Mouse (Mus musculus) cortical plate, adult 2 months (tissue): ENCODE measurements at regions not wholly inside any gene's neighbourhood (a gene's known extent, or its start where the extent isn't known, plus 50 kb on each side); places are given as distances from the start of the nearest gene placed in this dataset.

Experiments used
- CTCF ChIP-seq: fragments of 200-500 bp; IDR thresholded peaks from 2 replicates; pipeline ENCODE4 v1.5.1; 2011; ENCODE audit warnings: mild to moderate bottlenecking, control low read depth, low read length; ENCODE audit not compliant: insufficient read depth; ENCODE audit errors: extremely low read depth
- POLR2A ChIP-seq: fragments of 200-500 bp; IDR thresholded peaks from 2 replicates; pipeline ENCODE4 v1.6.1; 2011; ENCODE audit warnings: mild to moderate bottlenecking, low read length, control low read depth; ENCODE audit not compliant: insufficient read depth; ENCODE audit errors: extremely low read depth

DNA sequence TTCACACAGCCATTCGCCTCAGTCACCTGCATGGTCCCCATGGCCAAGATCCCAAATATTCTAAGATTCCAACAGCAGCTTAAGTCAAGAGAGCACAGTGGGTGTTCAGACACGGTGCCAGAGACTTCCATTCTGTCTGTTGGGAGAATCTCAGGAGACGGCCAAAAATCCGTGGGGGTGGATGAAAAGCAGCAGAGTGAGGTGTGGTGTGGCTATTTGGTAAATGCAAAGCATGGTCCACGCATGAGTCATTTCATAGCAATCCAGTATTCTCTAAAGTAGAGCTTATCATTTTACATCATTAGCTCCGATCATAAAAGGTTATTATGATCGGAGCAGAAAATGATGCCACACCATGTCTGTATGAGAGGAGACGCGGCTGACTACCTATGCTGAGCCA is 161.1 kb downstream of the Efnb2 start:
- TF ChIP-seq CTCF (no peak), POLR2A (no peak)
